Mouse (Mus musculus): ENCODE data around the gene Rab43. TPM values are rescaled to one million over a fixed set of nuclear protein-coding genes. Genes with fewer than 3 reads are reported as not detected.

Gene Rab43
- polyA plus RNA-seq, 1 experiment from 2014 or later: 10.9 TPM

DNA sequence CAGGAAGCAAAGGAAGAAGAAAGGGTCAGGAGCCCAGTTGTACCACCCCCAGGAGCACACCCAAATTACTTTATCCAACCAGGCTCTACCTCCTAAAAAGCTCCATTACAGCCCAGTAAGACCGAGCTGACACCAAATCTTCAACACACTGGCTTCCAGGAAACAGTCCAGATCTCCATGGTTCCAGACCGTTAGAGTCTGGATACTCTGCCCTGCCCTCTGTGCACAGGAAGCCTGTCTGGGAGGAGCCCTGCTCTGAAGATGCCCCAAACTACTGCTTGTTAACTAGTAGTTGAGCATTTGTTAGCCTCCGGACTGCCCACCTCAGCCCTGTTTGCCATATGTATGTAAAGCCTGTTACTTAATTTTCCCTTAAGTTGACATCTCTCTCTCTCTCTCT, 65.9 kb downstream of the Rab43 start:
- 50% methylated on average over 3 of the region's 3 CpGs for WGBS
- H3K27me3 ChIP-seq (ENCODE audit: control insufficient read depth, insufficient read depth, low read length): no peaks in the 10 kb centered on the region
- no peaks in the 10 kb centered on the region for H3K36me3 ChIP-seq (ENCODE audit: control insufficient read depth, insufficient read depth, low read length)
- no peak overlapping the region for H3K4me3 ChIP-seq (ENCODE audit: low read depth, low read length)
- H3K4me1 ChIP-seq (ENCODE audit: control insufficient read depth, insufficient read depth, low read length): peaks cover 4% of the 10 kb centered on the region; the same call in 1 of the 2 replicates
- no peak overlapping the region for H3K27ac ChIP-seq (ENCODE audit: low read length)
- H3K9me3 ChIP-seq (ENCODE audit: control insufficient read depth, low read depth, low read length): no peaks in the 10 kb centered on the region
- H3K4me2 ChIP-seq (replicated peaks; ENCODE audit: low read depth, low read length): no peak overlapping the region
- no peak overlapping the region for H3K9ac ChIP-seq (replicated peaks; ENCODE audit: low read depth, low read length)
- ATAC-seq (ENCODE audit: insufficient number of reproducible peaks, insufficient read depth, low FRiP score, low read depth): no peak

DNA sequence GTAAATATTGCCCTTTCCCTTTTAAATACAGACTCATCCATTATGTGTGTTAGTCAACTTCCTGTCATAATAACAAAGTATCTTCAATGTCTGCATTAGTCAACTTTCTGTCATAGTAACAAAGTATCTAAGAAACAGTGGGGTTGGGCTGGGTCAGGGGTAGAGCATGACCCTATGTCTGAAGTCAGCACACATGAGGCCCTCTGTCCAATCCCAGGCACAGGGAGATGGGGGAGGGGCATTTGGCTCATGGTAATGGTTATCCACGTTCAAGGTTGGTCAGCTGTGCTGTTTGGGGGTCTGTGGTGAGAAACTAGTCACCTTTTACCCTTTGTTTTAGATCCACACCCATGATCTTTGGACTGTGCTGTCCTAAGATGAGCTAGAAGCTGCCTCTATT, 66.7 kb downstream of the Rab43 start:
- Histone ChIP-seq H3K4me2 (replicated peaks; ENCODE audit: low read depth, low read length) (no peak overlapping the region), H3K36me3 (ENCODE audit: control insufficient read depth, insufficient read depth, low read length) (no peaks in the 10 kb centered on the region), H3K9me3 (ENCODE audit: control insufficient read depth, low read depth, low read length) (no peaks in the 10 kb centered on the region), H3K4me3 (ENCODE audit: low read depth, low read length) (no peak overlapping the region), H3K9ac (replicated peaks; ENCODE audit: low read depth, low read length) (no peak overlapping the region), H3K27me3 (ENCODE audit: control insufficient read depth, insufficient read depth, low read length) (no peaks in the 10 kb centered on the region), H3K27ac (ENCODE audit: low read length) (no peak overlapping the region), H3K4me1 (ENCODE audit: control insufficient read depth, insufficient read depth, low read length) (peaks cover 4% of the 10 kb centered on the region; the same call in 1 of the 2 replicates)
- no peak for ATAC-seq (ENCODE audit: insufficient number of reproducible peaks, insufficient read depth, low FRiP score, low read depth)
- WGBS: 20% methylated on average over 1 of the region's 1 CpGs

DNA sequence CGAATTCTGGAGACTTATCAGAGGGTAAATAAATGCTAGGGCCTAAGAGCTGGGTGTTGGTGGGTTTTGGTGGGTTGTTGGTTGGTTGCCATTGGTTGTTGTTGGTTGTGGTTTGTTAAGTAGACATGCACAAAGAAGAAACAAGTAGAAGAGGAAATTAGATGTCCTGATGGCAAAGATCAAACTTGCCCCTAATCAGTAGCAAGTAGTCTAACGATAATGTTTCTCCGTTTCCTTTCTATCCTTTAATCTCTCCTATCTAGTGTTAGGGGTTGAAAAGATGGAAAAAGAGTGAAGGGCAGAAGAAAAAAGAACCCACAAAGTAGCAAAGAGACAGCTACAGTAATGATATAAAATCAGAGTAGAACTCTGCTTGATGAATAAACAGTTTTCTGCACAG, 67.3 kb downstream of the Rab43 start:
- Histone ChIP-seq H3K9me3 (ENCODE audit: control insufficient read depth, low read depth, low read length) (no peaks in the 10 kb centered on the region), H3K4me2 (replicated peaks; ENCODE audit: low read depth, low read length) (no peak overlapping the region), H3K27me3 (ENCODE audit: control insufficient read depth, insufficient read depth, low read length) (no peaks in the 10 kb centered on the region), H3K4me1 (ENCODE audit: control insufficient read depth, insufficient read depth, low read length) (peaks cover 4% of the 10 kb centered on the region; the same call in 1 of the 2 replicates), H3K9ac (replicated peaks; ENCODE audit: low read depth, low read length) (no peak overlapping the region), H3K36me3 (ENCODE audit: control insufficient read depth, insufficient read depth, low read length) (no peaks in the 10 kb centered on the region), H3K4me3 (ENCODE audit: low read depth, low read length) (no peak overlapping the region), H3K27ac (ENCODE audit: low read length) (no peak overlapping the region)
- no peak for ATAC-seq (ENCODE audit: insufficient number of reproducible peaks, insufficient read depth, low FRiP score, low read depth)
- WGBS: 88% methylated on average over 3 of the region's 3 CpGs

DNA sequence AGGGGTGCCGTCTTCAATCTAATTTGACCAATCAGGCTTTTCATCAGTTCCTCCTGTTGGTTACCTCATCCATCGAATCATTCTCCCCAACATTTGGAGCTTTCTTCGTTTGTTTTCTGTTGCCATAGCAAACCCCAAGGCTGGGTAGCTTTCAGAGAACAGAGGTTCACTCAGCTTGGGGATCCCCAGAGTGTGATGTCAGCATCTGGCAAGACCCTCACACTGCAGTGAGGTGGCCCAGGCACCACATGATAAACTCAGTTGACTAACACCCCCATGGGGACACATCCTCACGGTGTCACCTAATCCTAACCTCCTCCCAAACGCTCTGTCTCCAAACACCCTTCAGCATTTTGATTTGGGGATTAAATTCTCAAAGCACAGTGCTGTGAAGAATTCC, 68.7 kb downstream of the Rab43 start:
- WGBS: 80% methylated on average over 5 of the region's 5 CpGs
- Histone ChIP-seq H3K4me2 (replicated peaks; ENCODE audit: low read depth, low read length) (no peak overlapping the region), H3K27ac (ENCODE audit: low read length) (no peak overlapping the region), H3K4me1 (ENCODE audit: control insufficient read depth, insufficient read depth, low read length) (peaks cover 4% of the 10 kb centered on the region; the same call in 1 of the 2 replicates), H3K27me3 (ENCODE audit: control insufficient read depth, insufficient read depth, low read length) (no peaks in the 10 kb centered on the region), H3K9ac (replicated peaks; ENCODE audit: low read depth, low read length) (no peak overlapping the region), H3K9me3 (ENCODE audit: control insufficient read depth, low read depth, low read length) (no peaks in the 10 kb centered on the region), H3K36me3 (ENCODE audit: control insufficient read depth, insufficient read depth, low read length) (no peaks in the 10 kb centered on the region), H3K4me3 (ENCODE audit: low read depth, low read length) (no peak overlapping the region)
- no peak for ATAC-seq (ENCODE audit: insufficient number of reproducible peaks, insufficient read depth, low FRiP score, low read depth)

DNA sequence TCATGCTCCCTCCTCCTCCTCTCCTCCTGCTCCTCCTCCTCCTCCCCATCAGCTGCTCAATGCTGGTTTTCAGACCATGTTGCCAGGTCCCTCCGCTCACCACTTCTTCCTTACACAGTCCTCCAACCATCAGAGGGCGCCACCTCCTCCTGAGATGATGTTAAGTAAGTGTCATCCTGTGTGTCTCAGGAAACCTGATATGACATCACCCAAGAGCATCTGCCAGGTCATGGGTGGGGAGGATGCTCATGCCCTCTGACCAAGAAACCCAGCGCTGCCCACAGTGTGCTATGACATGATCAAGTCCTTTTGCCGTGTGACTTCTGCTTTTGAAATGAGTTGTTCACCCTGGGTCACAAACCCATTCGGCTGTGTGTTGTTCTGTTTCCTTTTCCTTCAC, 69.2 kb downstream of the Rab43 start:
- Histone ChIP-seq H3K4me3 (ENCODE audit: low read depth, low read length) (no peak overlapping the region), H3K36me3 (ENCODE audit: control insufficient read depth, insufficient read depth, low read length) (no peaks in the 10 kb centered on the region), H3K27ac (ENCODE audit: low read length) (no peak overlapping the region), H3K27me3 (ENCODE audit: control insufficient read depth, insufficient read depth, low read length) (no peaks in the 10 kb centered on the region), H3K9me3 (ENCODE audit: control insufficient read depth, low read depth, low read length) (no peaks in the 10 kb centered on the region), H3K4me2 (replicated peaks; ENCODE audit: low read depth, low read length) (no peak overlapping the region), H3K4me1 (ENCODE audit: control insufficient read depth, insufficient read depth, low read length) (peaks cover 4% of the 10 kb centered on the region; the same call in 1 of the 2 replicates), H3K9ac (replicated peaks; ENCODE audit: low read depth, low read length) (no peak overlapping the region)
- no peak for ATAC-seq (ENCODE audit: insufficient number of reproducible peaks, insufficient read depth, low FRiP score, low read depth)
- 80% methylated on average over 5 of the region's 5 CpGs for WGBS

DNA sequence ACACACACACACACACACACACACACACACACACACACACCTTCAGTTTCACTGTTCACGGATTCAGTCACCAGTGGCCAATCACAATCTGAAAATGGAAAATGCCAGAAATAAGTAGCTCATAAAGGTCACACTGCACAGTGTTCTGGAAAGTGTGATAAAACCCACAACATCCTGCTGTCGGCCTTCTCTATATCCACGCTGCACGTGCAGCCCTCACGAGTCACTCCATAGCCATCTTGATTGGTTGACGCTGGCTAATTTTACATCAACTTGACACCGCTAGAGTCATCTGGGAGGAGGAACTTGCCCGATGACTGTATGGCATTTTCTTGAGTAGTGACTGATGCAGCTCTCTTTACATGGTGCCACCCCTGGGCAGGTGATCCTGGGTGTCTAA, 70.0 kb downstream of the Rab43 start:
- H3K4me3 ChIP-seq (ENCODE audit: low read depth, low read length): no peak overlapping the region
- ATAC-seq (ENCODE audit: insufficient number of reproducible peaks, insufficient read depth, low FRiP score, low read depth): no peak
- no peaks in the 10 kb centered on the region for H3K9me3 ChIP-seq (ENCODE audit: control insufficient read depth, low read depth, low read length)
- H3K27ac ChIP-seq (ENCODE audit: low read length): no peak overlapping the region
- WGBS: 88% methylated on average over 8 of the region's 8 CpGs
- H3K9ac ChIP-seq (replicated peaks; ENCODE audit: low read depth, low read length): no peak overlapping the region
- H3K4me1 ChIP-seq (ENCODE audit: control insufficient read depth, insufficient read depth, low read length): peaks cover 4% of the 10 kb centered on the region; the same call in 1 of the 2 replicates
- H3K27me3 ChIP-seq (ENCODE audit: control insufficient read depth, insufficient read depth, low read length): no peaks in the 10 kb centered on the region
- H3K4me2 ChIP-seq (replicated peaks; ENCODE audit: low read depth, low read length): no peak overlapping the region
- H3K36me3 ChIP-seq (ENCODE audit: control insufficient read depth, insufficient read depth, low read length): no peaks in the 10 kb centered on the region

DNA sequence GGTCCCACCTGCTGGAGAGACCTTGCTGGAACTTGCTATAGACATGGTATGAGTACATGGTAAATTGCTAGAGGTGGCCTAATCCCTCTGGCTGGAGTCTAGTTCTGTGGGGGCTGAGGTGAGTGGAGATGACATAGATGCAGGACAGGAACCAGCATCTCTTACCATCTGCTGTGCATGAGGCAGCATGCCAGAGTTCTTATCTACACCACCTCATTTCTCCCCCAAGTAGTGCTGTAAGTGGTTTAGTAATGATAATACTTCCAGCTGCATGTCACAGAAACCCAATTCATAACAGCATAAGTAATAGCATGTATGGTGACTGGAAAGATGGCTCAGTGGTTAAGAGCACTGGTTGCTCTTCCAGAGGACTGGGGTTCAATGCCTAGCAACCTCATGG, 71.5 kb downstream of the Rab43 start:
- Histone ChIP-seq H3K4me3 (ENCODE audit: low read depth, low read length) (no peak overlapping the region), H3K4me1 (ENCODE audit: control insufficient read depth, insufficient read depth, low read length) (no peaks in the 10 kb centered on the region), H3K36me3 (ENCODE audit: control insufficient read depth, insufficient read depth, low read length) (no peaks in the 10 kb centered on the region), H3K27me3 (ENCODE audit: control insufficient read depth, insufficient read depth, low read length) (no peaks in the 10 kb centered on the region), H3K4me2 (replicated peaks; ENCODE audit: low read depth, low read length) (no peak overlapping the region), H3K9ac (replicated peaks; ENCODE audit: low read depth, low read length) (no peak overlapping the region), H3K27ac (ENCODE audit: low read length) (no peak overlapping the region), H3K9me3 (ENCODE audit: control insufficient read depth, low read depth, low read length) (no peaks in the 10 kb centered on the region)
- ATAC-seq (ENCODE audit: insufficient number of reproducible peaks, insufficient read depth, low FRiP score, low read depth): no peak

DNA sequence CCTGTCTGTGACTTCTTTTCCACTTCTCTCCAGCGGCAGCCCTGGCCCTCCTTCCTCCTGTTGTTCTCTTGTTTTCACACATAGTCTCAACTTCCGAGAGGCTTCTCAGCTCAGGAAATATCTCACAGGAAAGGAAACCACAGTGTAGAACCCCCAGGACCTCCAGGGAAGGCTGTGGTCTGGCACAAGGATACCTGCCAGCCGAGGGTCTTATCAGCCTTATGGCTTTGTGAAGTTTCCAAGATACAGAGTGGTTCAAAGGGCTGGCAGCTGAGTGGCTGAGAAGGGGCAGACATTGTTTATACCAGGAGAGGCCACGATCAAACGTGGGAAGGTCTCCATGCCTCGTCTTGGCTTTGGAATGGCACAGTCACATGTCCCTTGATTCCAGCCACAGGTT, 72.1 kb downstream of the Rab43 start:
- Histone ChIP-seq H3K27me3 (ENCODE audit: control insufficient read depth, insufficient read depth, low read length) (no peaks in the 10 kb centered on the region), H3K36me3 (ENCODE audit: control insufficient read depth, insufficient read depth, low read length) (no peaks in the 10 kb centered on the region), H3K9ac (replicated peaks; ENCODE audit: low read depth, low read length) (no peak overlapping the region), H3K9me3 (ENCODE audit: control insufficient read depth, low read depth, low read length) (no peaks in the 10 kb centered on the region), H3K4me1 (ENCODE audit: control insufficient read depth, insufficient read depth, low read length) (no peaks in the 10 kb centered on the region), H3K4me2 (replicated peaks; ENCODE audit: low read depth, low read length) (no peak overlapping the region), H3K27ac (ENCODE audit: low read length) (no peak overlapping the region), H3K4me3 (ENCODE audit: low read depth, low read length) (no peak overlapping the region)
- ATAC-seq (ENCODE audit: insufficient number of reproducible peaks, insufficient read depth, low FRiP score, low read depth): no peak
- WGBS: 38% methylated on average over 6 of the region's 6 CpGs
